Mouse (Mus musculus): ENCODE results near the gene Shroom1. TPM values are rescaled to one million over a fixed set of nuclear protein-coding genes. Genes with fewer than 3 reads are reported as not detected.

Shroom1 gene
- total and polyA plus RNA-seq, 2 experiments from 2014 or later: 3.4 to 10.9 TPM

DNA sequence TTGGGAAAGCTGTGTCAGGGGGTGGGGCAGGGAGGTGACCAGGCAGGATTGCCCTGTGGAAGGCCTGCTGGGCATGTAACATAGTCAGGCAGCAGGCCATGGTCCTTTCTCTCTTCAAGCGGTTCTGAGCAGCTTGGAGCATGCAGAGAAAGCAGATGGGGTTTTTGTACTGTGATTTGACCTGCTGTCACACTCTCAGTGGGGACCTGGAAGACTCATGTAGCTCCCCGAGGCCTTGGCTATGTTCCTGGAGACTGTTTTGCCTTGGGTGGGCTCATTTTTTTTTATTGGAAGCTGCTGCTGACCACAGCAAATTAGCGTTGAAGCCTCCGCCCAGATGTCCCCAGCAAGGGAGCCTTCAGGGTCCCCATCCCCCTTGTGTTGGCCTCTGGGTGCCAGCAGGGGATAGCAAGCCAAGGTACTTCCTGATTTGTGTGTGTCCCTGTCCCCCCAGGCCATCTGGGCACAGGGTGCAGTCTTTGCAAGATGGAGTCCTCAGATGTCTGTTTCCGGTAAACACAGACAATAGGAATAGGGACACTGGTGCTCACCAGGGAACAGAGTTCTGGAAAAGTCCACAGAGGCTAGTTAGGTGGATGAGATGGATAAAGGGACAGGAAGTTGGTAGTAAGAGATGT, 48.1 kb downstream of the Shroom1 start:
- TF ChIP-seq CTCF (IDR thresholded peaks at IDR 0.05): no peak
- Histone ChIP-seq H3K9ac (replicated peaks; ENCODE audit: low read length, poor library complexity, severe bottlenecking) (no peak overlapping the region), H3K4me2 (ENCODE audit: low read depth, low read length, poor library complexity, severe bottlenecking) (no peak overlapping the region), H3K36me3 (ENCODE audit: insufficient read depth, low read length) (no peaks in the 10 kb centered on the region), H3K4me3 (ENCODE audit: low read depth, low read length) (no peak overlapping the region), H3K4me1 (ENCODE audit: insufficient read depth, low read length) (no peaks in the 10 kb centered on the region), H3K27me3 (ENCODE audit: insufficient read depth, low read length) (peaks cover 6% of the 10 kb centered on the region; the same call in 1 of the 2 replicates), H3K27ac (ENCODE audit: low read depth, low read length) (no peak overlapping the region), H3K9me3 (ENCODE audit: low read length) (no peaks in the 10 kb centered on the region)
- ATAC-seq (ENCODE audit: low FRiP score) (peak; percentile 73), DNase-seq (ENCODE audit: low spot score) (peak; percentile 92)
- 41% methylated on average over 5 of the region's 5 CpGs for WGBS

DNA sequence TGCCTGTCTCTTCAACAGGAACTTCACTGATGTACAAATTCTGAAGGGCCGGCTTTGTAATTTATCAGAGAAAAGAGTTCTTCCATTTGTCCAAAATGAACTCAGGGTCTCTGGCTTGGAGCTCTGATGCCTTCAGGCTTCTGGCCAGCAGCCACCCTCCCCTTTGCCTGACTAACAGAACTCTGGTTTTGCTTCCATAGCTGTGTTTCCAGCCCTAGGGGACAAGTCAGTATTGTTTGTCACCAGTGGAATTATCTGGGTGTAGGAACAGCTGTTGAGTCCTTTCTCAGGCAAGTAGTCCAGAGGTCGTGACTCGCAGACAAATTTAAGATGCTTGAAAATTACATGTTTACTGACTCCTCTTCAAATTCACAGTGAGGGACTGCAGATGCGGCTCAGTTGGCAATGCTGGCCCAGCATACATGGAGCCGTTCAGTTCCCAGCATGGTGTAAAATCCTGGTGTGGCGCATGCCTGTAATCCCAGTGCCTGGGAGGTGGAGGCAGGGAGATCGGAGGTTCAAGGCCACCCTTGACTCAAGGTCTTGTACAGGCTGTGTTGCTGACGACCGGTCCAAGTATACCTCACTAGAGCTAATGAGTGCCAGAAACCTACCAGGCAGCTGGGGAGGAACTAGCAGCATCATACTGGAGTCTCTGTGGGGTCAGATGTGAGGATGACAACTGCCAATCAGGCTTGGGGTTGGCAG, 50.2 kb downstream of the Shroom1 start:
- H3K9me3 ChIP-seq (ENCODE audit: low read length): no peaks in the 10 kb centered on the region
- no peak overlapping the region for H3K4me3 ChIP-seq (ENCODE audit: low read depth, low read length)
- 86% methylated on average over 9 of the region's 9 CpGs for WGBS
- H3K4me1 ChIP-seq (ENCODE audit: insufficient read depth, low read length): no peaks in the 10 kb centered on the region
- ATAC-seq (ENCODE audit: low FRiP score) (no peak), DNase-seq (ENCODE audit: low spot score) (no peak)
- no peak overlapping the region for H3K4me2 ChIP-seq (ENCODE audit: low read depth, low read length, poor library complexity, severe bottlenecking)
- TF ChIP-seq CTCF (IDR thresholded peaks at IDR 0.05): no peak
- H3K27ac ChIP-seq (ENCODE audit: low read depth, low read length): no peak overlapping the region
- no peaks in the 10 kb centered on the region for H3K36me3 ChIP-seq (ENCODE audit: insufficient read depth, low read length)
- no peaks in the 10 kb centered on the region for H3K27me3 ChIP-seq (ENCODE audit: insufficient read depth, low read length)
- no peak overlapping the region for H3K9ac ChIP-seq (replicated peaks; ENCODE audit: low read length, poor library complexity, severe bottlenecking)

DNA sequence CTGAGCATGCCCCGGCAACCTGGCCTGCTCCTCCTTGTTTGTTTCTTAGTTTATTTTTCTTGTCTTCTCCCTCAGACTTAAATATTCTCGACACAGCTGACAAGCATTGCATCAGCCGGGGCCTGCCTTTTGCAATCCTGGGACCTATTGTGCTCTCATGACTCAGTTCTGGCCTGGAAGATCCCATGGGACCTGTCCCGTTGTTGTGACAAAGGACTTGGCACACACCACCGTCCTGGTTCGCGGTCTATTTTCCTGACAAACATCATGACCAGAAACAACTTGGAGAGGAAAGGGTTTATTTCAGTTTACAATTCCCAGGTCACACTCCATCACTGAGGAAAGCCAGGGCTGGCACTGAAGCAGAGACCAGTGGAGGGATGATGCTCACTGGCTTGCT, 51.1 kb downstream of the Shroom1 start:
- no peak overlapping the region for H3K4me3 ChIP-seq (ENCODE audit: low read depth, low read length)
- H3K9me3 ChIP-seq (ENCODE audit: low read length): no peaks in the 10 kb centered on the region
- no peak overlapping the region for H3K4me2 ChIP-seq (ENCODE audit: low read depth, low read length, poor library complexity, severe bottlenecking)
- ATAC-seq (ENCODE audit: low FRiP score) (no peak), DNase-seq (ENCODE audit: low spot score) (no peak)
- H3K27me3 ChIP-seq (ENCODE audit: insufficient read depth, low read length): no peaks in the 10 kb centered on the region
- H3K27ac ChIP-seq (ENCODE audit: low read depth, low read length): no peak overlapping the region
- TF ChIP-seq CTCF (IDR thresholded peaks at IDR 0.05): no peak
- H3K9ac ChIP-seq (replicated peaks; ENCODE audit: low read length, poor library complexity, severe bottlenecking): no peak overlapping the region
- 49% methylated on average over 7 of the region's 7 CpGs for WGBS
- no peaks in the 10 kb centered on the region for H3K36me3 ChIP-seq (ENCODE audit: insufficient read depth, low read length)
- no peaks in the 10 kb centered on the region for H3K4me1 ChIP-seq (ENCODE audit: insufficient read depth, low read length)

DNA sequence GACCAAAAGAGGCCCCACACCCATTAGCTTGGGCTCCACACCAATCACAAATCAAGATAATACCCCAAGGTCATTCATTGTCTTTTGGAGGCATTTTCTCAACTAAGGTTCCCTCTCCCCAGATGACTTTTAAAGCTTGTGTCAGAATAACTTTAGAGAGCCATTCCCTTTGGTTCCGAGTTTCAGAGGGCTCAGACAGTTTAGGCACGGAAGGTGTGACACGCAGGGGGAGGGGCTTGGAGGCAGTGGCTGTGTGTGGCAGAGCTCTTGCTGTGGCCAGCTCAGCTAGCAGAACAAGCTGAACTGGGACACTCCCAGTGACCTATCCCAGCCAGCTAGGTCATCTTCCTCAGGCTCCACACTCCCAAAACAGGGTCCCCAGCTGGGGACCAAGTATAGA, 51.6 kb downstream of the Shroom1 start:
- Histone ChIP-seq H3K27ac (ENCODE audit: low read depth, low read length) (no peak overlapping the region), H3K9ac (replicated peaks; ENCODE audit: low read length, poor library complexity, severe bottlenecking) (no peak overlapping the region), H3K9me3 (ENCODE audit: low read length) (no peaks in the 10 kb centered on the region), H3K4me2 (ENCODE audit: low read depth, low read length, poor library complexity, severe bottlenecking) (no peak overlapping the region), H3K27me3 (ENCODE audit: insufficient read depth, low read length) (no peaks in the 10 kb centered on the region), H3K4me1 (ENCODE audit: insufficient read depth, low read length) (no peaks in the 10 kb centered on the region), H3K36me3 (ENCODE audit: insufficient read depth, low read length) (no peaks in the 10 kb centered on the region), H3K4me3 (ENCODE audit: low read depth, low read length) (no peak overlapping the region)
- 61% methylated on average over 3 of the region's 3 CpGs for WGBS
- TF ChIP-seq CTCF (IDR thresholded peaks at IDR 0.05): no peak
- ATAC-seq (ENCODE audit: low FRiP score) (no peak), DNase-seq (ENCODE audit: low spot score) (no peak)

DNA sequence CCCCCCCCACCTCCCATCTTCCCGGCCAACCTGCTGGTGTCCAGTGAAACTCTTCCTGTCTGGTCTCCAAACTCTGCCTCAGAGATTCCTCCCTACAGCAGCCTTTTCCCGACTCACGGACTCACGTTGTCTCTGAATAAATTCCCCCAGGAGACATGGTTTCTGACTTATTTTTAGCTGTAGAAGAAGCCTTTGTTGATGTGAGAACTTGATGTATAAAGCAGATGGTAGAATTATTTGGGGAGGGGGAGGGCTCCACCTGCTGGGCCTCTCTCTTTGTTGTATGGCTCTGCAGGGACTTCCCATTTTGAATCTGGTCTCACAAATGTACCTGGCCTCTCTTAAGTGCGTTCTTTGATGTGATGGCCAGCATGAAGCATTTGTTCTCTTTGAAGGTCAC, 53.3 kb downstream of the Shroom1 start:
- no peaks in the 10 kb centered on the region for H3K4me1 ChIP-seq (ENCODE audit: insufficient read depth, low read length)
- TF ChIP-seq CTCF (IDR thresholded peaks at IDR 0.05): no peak
- no peak overlapping the region for H3K27ac ChIP-seq (ENCODE audit: low read depth, low read length)
- H3K27me3 ChIP-seq (ENCODE audit: insufficient read depth, low read length): no peaks in the 10 kb centered on the region
- no peak for ATAC-seq (ENCODE audit: low FRiP score)
- H3K4me2 ChIP-seq (ENCODE audit: low read depth, low read length, poor library complexity, severe bottlenecking): no peak overlapping the region
- 39% methylated on average over 5 of the region's 5 CpGs for WGBS
- no peaks in the 10 kb centered on the region for H3K36me3 ChIP-seq (ENCODE audit: insufficient read depth, low read length)
- no peak for DNase-seq (ENCODE audit: low spot score)
- no peak overlapping the region for H3K4me3 ChIP-seq (ENCODE audit: low read depth, low read length)
- no peaks in the 10 kb centered on the region for H3K9me3 ChIP-seq (ENCODE audit: low read length)
- no peak overlapping the region for H3K9ac ChIP-seq (replicated peaks; ENCODE audit: low read length, poor library complexity, severe bottlenecking)
